Mouse (Mus musculus): ENCODE measurements around the gene Olfr356. TPM values are rescaled to one million over a fixed set of nuclear protein-coding genes. Genes with fewer than 3 reads are reported as not detected.

Gene Olfr356
- not detected in 2 replicates for polyA plus RNA-seq (2015; fragmentation: Nextera tagmentation; extraction: Ambion mirVana)

DNA sequence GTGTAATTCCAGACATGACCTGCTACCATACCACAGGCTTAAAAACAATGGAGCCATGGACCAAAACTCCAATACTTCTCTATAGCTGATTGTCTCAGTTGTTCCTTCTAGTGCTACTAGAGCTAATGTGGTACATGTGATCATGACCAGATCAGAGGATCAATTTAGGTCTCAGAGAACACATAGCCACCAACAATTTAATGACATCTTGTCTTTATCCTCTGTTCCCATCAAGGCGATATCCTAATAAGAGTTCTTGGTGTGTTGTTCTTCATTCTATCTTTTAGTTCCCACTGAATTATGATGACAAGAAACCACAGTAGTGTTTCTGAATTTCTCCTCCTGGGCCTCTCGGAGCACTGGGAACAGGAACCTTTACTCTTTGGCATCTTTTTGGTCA, at the start of gene Olfr356:
TSS of gene Olfr356 (plus strand) at position 301 of the 400 bp plus-strand sequence.
- no peak for ATAC-seq (ENCODE audit: insufficient number of reproducible peaks, low FRiP score, low TSS enrichment, low read depth)

GRCm38 (mm10) chr2:36892836-36893235, 44.1 kb upstream of the Olfr356 start, which contains the start of gene Olfr353:
Gene Olfr353, minus strand, starts transcription at chr2:36892936.
- Histone ChIP-seq H3K4me2 (replicated peaks) (no peak within 1 kb of the TSS), H3K4me1 (no peaks in the 10 kb centered on the region), H3K27ac (replicated peaks) (no peak within 1 kb of the TSS), H3K36me3 (no peaks in the 10 kb centered on the region), H3K9ac (no peak within 1 kb of the TSS), H3K4me3 (replicated peaks) (no peak within 1 kb of the TSS), H3K27me3 (no peaks in the 10 kb centered on the region), H3K9me3 (replicated peaks) (no peaks in the 10 kb centered on the region)
- no peak for ATAC-seq (ENCODE audit: insufficient number of reproducible peaks, low FRiP score, low TSS enrichment, low read depth)

More for the DNA sequence above, at the start of gene Olfr356:
- no peak within 1 kb of the TSS for H3K4me3 ChIP-seq (replicated peaks)
- 74% methylated on average over 2 of the region's 2 CpGs for WGBS
- no peak within 1 kb of the TSS for H3K27ac ChIP-seq (replicated peaks)
- H3K9me3 ChIP-seq (replicated peaks), result no peaks in the 10 kb centered on the region
- no peaks in the 10 kb centered on the region for H3K4me1 ChIP-seq
- H3K36me3 ChIP-seq, result no peaks in the 10 kb centered on the region
- no peak within 1 kb of the TSS for H3K4me2 ChIP-seq (replicated peaks)
- H3K9ac ChIP-seq, result no peak within 1 kb of the TSS
- no peaks in the 10 kb centered on the region for H3K27me3 ChIP-seq

GRCm38 (mm10) chr2:36897114-36897513, 39.8 kb upstream of the Olfr356 start:
- Histone ChIP-seq H3K4me2 (replicated peaks) (no peak overlapping the region), H3K27ac (replicated peaks) (no peak overlapping the region), H3K9ac (no peak overlapping the region), H3K36me3 (no peaks in the 10 kb centered on the region), H3K9me3 (replicated peaks) (no peaks in the 10 kb centered on the region), H3K4me1 (no peaks in the 10 kb centered on the region), H3K4me3 (replicated peaks) (no peak overlapping the region), H3K27me3 (no peaks in the 10 kb centered on the region)
- no peak for ATAC-seq (ENCODE audit: insufficient number of reproducible peaks, low FRiP score, low TSS enrichment, low read depth)

GRCm38 (mm10) chr2:36905380-36905779, 31.5 kb upstream of the Olfr356 start, which contains the start of gene Olfr354:
Gene Olfr354, plus strand, starts transcription at chr2:36905680.
- ATAC-seq (ENCODE audit: insufficient number of reproducible peaks, low FRiP score, low TSS enrichment, low read depth), result no peak
- H3K9ac ChIP-seq, result no peak within 1 kb of the TSS
- H3K36me3 ChIP-seq, result no peaks in the 10 kb centered on the region
- no peaks in the 10 kb centered on the region for H3K4me1 ChIP-seq
- no peaks in the 10 kb centered on the region for H3K27me3 ChIP-seq
- H3K4me2 ChIP-seq (replicated peaks), result no peak within 1 kb of the TSS
- no peaks in the 10 kb centered on the region for H3K9me3 ChIP-seq (replicated peaks)
- H3K4me3 ChIP-seq (replicated peaks), result no peak within 1 kb of the TSS
- H3K27ac ChIP-seq (replicated peaks), result no peak within 1 kb of the TSS

- H3K36me3 ChIP-seq, result no peaks in the 10 kb centered on the region
- H3K4me3 ChIP-seq (replicated peaks), result no peak within 1 kb of the TSS
- H3K27me3 ChIP-seq, result no peaks in the 10 kb centered on the region
- no peaks in the 10 kb centered on the region for H3K4me1 ChIP-seq
- H3K9me3 ChIP-seq (replicated peaks), result 0 out of 2 replicates have a peak, but pooled peaks cover 3% of the 10 kb centered on the region
- H3K27ac ChIP-seq (replicated peaks), result no peak within 1 kb of the TSS
- H3K4me2 ChIP-seq (replicated peaks), result no peak within 1 kb of the TSS
- ATAC-seq (ENCODE audit: insufficient number of reproducible peaks, low FRiP score, low TSS enrichment, low read depth), result no peak
- H3K9ac ChIP-seq, result no peak within 1 kb of the TSS
Measured at GRCm38 (mm10) chr2:36928797-36929196, 8.1 kb upstream of the Olfr356 start, which contains the start of gene Olfr355. Gene Olfr355, minus strand, starts transcription at chr2:36928897.

Other genes starting within 250 kb of the Olfr356 start
- gene Olfr347, start 205.2 kb upstream of the Olfr356 start, polyA plus RNA-seq (2015; fragmentation: Nextera tagmentation; extraction: Ambion mirVana), result not detected in 2 replicates
- 0.17 TPM in 1 of 2 replicates, not detected in the other for gene Olfr348, start 152.8 kb upstream of the Olfr356 start, polyA plus RNA-seq (2015; fragmentation: Nextera tagmentation; extraction: Ambion mirVana)
- 0.31 and 0.42 TPM in 2 replicates for gene Olfr50, start 146.6 kb upstream of the Olfr356 start, polyA plus RNA-seq (2015; fragmentation: Nextera tagmentation; extraction: Ambion mirVana)
- gene Olfr3, start 120.1 kb upstream of the Olfr356 start, polyA plus RNA-seq (2015; fragmentation: Nextera tagmentation; extraction: Ambion mirVana), result 0.16 and 0.20 TPM in 2 replicates
- 0.08 TPM in 1 of 2 replicates, not detected in the other for gene Olfr350, start 90.8 kb upstream of the Olfr356 start, polyA plus RNA-seq (2015; fragmentation: Nextera tagmentation; extraction: Ambion mirVana)
- gene Olfr351, start 74.5 kb upstream of the Olfr356 start, polyA plus RNA-seq (2015; fragmentation: Nextera tagmentation; extraction: Ambion mirVana), result not detected in 2 replicates
- not detected in 2 replicates for gene Olfr352, start 68.7 kb upstream of the Olfr356 start, polyA plus RNA-seq (2015; fragmentation: Nextera tagmentation; extraction: Ambion mirVana)
- not detected in 2 replicates for gene Olfr353, start 44.2 kb upstream of the Olfr356 start, polyA plus RNA-seq (2015; fragmentation: Nextera tagmentation; extraction: Ambion mirVana)
- gene Olfr354, start 31.4 kb upstream of the Olfr356 start, polyA plus RNA-seq (2015; fragmentation: Nextera tagmentation; extraction: Ambion mirVana), result not detected in 2 replicates
- gene Olfr355, start 8.2 kb upstream of the Olfr356 start, polyA plus RNA-seq (2015; fragmentation: Nextera tagmentation; extraction: Ambion mirVana), result not detected in 2 replicates
- gene Olfr357, start 56.7 kb downstream of the Olfr356 start, polyA plus RNA-seq (2015; fragmentation: Nextera tagmentation; extraction: Ambion mirVana), result not detected in 2 replicates
- gene Olfr358, start 72.2 kb downstream of the Olfr356 start, polyA plus RNA-seq (2015; fragmentation: Nextera tagmentation; extraction: Ambion mirVana), result 0.03 and 0.05 TPM in 2 replicates
- 0.12 TPM in 1 of 2 replicates, not detected in the other for gene Olfr360, start 128.6 kb downstream of the Olfr356 start, polyA plus RNA-seq (2015; fragmentation: Nextera tagmentation; extraction: Ambion mirVana)
- not detected in 2 replicates for gene Olfr361, start 152.2 kb downstream of the Olfr356 start, polyA plus RNA-seq (2015; fragmentation: Nextera tagmentation; extraction: Ambion mirVana)
- not detected in 2 replicates for gene Olfr362, start 180.8 kb downstream of the Olfr356 start, polyA plus RNA-seq (2015; fragmentation: Nextera tagmentation; extraction: Ambion mirVana)
- gene Olfr364-ps1, start 202.2 kb downstream of the Olfr356 start, polyA plus RNA-seq (2015; fragmentation: Nextera tagmentation; extraction: Ambion mirVana), result not detected in 2 replicates

Data from embryonic facial prominence, embryonic 15.5 days (tissue).